Mouse (Mus musculus): ENCODE measurements at regions not wholly inside any gene's neighbourhood (a gene's known extent, or its start where the extent isn't known, plus 50 kb on each side); places are given as distances from the start of the nearest gene placed in this dataset.

DNA sequence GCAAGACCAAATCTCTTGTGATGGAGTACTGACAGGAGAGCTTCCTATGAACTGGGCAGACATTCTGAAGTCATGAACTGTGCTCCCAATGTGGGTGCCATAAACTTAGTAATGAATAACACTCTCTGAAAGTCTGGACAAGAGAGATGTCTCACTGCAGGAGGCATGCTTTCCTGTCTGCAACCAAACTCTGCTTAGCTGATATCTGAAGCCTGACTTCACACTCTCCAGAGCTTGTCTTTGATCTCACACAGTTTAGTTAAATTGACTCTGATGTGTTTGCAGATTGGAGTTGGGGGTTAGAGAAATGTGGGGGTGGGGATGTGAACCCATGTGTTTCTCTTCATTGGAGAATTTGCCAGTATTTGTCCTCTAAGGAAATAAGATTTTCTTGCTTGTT, 217.3 kb downstream of the 9330182O14Rik start:
- no peak for TF ChIP-seq CTCF (IDR thresholded peaks at IDR 0.05; ENCODE audit: low read depth)
- TF ChIP-seq EP300 (IDR thresholded peaks at IDR 0.05; ENCODE audit: low read depth): no peak

Measured in heart, postnatal 0 days (tissue).